ENCODE assay signal across 9 mouse cellular contexts in genomic region chr13:54685174-54685573, GRCm38 (mm10). TPM values are rescaled to one million over a fixed set of nuclear protein-coding genes. Genes with fewer than 3 reads are reported as not detected.
DNase-seq lines count a peak whose midpoint lies in the region; ATAC-seq and TF ChIP-seq lines count a peak whose summit lies in the region.
"Had no signal": no experiment of that assay in that cellular context is flagged by ENCODE, and none has a peak within 500 bp of the region (broad histone marks: within the 10 kb centered on the region; RNA-seq: fewer than 3 reads in every experiment).

No protein-coding gene starts in this region.

- peak overlapping the region in 1 of 2 experiments; percentile 19; a peak in 1 of 4 replicates for H3K27ac ChIP-seq in heart, embryonic 14.5 days (replicated peaks in 1 of 2; ENCODE audit: control insufficient read depth in 1 of 2, insufficient read depth in 1 of 2, low read depth in 2 of 2, low read length in 2 of 2)
- H3K27ac ChIP-seq in stomach, embryonic 16.5 days (ENCODE audit: low read length) = no peak overlapping the region

- peak; percentile 58; the same call in 1 of the 2 replicates for TF ChIP-seq CTCF in brain, embryonic 14.5 days (IDR thresholded peaks at IDR 0.05; ENCODE audit: borderline replicate concordance, extremely low read depth, insufficient read depth, insufficient read length)

- H3K4me1 ChIP-seq in heart, embryonic 14.5 days (ENCODE audit: control insufficient read depth in 2 of 2, insufficient read depth in 2 of 2, low read length in 2 of 2) = peaks cover 21 to 40% of the 10 kb centered on the region in 2 experiments
- H3K4me1 ChIP-seq in stomach, embryonic 16.5 days (ENCODE audit: control insufficient read depth, insufficient read depth, low read length) = peaks cover 22% of the 10 kb centered on the region

- no peak for ATAC-seq in heart, embryonic 14.5 days (ENCODE audit: insufficient number of reproducible peaks, insufficient read depth, low FRiP score, low read depth)
- ATAC-seq in stomach, embryonic 16.5 days (ENCODE audit: insufficient read depth, low FRiP score) = no peak
- ATAC-seq in megakaryocyte progenitor cell, adult 5-6 weeks (replicated peaks; ENCODE audit: poor library complexity) = no peak

- WGBS in heart, embryonic 14.5 days = 48% methylated on average over 2 of the region's 2 CpGs
- WGBS in stomach, embryonic 16.5 days = 36% methylated on average over 2 of the region's 2 CpGs

- H3K4me3 ChIP-seq in heart, embryonic 14.5 days (ENCODE audit: control insufficient read depth in 1 of 2, insufficient read depth in 1 of 2, low read depth in 1 of 2, low read length in 2 of 2) = no peak overlapping the region
- H3K4me3 ChIP-seq in stomach, embryonic 16.5 days (replicated peaks; ENCODE audit: low read length) = no peak overlapping the region

- no peaks in the 10 kb centered on the region for H3K27me3 ChIP-seq in heart, embryonic 14.5 days (ENCODE audit: control insufficient read depth, insufficient read depth, low read length)
- no peaks in the 10 kb centered on the region for H3K27me3 ChIP-seq in stomach, embryonic 16.5 days (ENCODE audit: control insufficient read depth, insufficient read depth, low read length)

- DNase-seq in ovary, postnatal 36 days (ENCODE audit: low spot score) = peak; percentile 51
- no peak for DNase-seq in ovary, adult 18-20 months (ENCODE audit: low spot score)
- peak; percentile 28 for DNase-seq in brain, embryonic 14.5 days (ENCODE audit: low read depth)
- DNase-seq in kidney, postnatal 10 days = peak; percentile 81
- DNase-seq in lung, postnatal 36 days = peak; percentile 64

- peaks cover 41% of the 10 kb centered on the region for H3K36me3 ChIP-seq in heart, embryonic 14.5 days (ENCODE audit: control insufficient read depth, insufficient read depth, low read length)
- H3K36me3 ChIP-seq in stomach, embryonic 16.5 days (ENCODE audit: control insufficient read depth, insufficient read depth, low read length) = peaks cover 19% of the 10 kb centered on the region; the same call in 1 of the 2 replicates

- peak overlapping the region; percentile 88 for H3K4me2 ChIP-seq in heart, embryonic 14.5 days (ENCODE audit: low read length)
- H3K4me2 ChIP-seq in stomach, embryonic 16.5 days (ENCODE audit: low read depth, low read length) = 0 out of 2 replicates have a peak overlapping the region, but pooled peaks have one; percentile 65

- TF ChIP-seq POLR2A in brain, embryonic 14.5 days (IDR thresholded peaks at IDR 0.05; ENCODE audit: borderline replicate concordance, extremely low read depth, insufficient read depth, insufficient read length, poor library complexity, severe bottlenecking) = no peak

- H3K9me3 ChIP-seq in heart, embryonic 14.5 days (ENCODE audit: control insufficient read depth, low read length) = no peaks in the 10 kb centered on the region
- H3K9me3 ChIP-seq in stomach, embryonic 16.5 days (replicated peaks; ENCODE audit: control insufficient read depth, low read length) = no peaks in the 10 kb centered on the region

- H3K9ac ChIP-seq in heart, embryonic 14.5 days (ENCODE audit: low read length) = peak overlapping the region; percentile 52; the same call in 1 of the 2 replicates
- peak overlapping the region; percentile 54; the same call in 1 of the 2 replicates for H3K9ac ChIP-seq in stomach, embryonic 16.5 days (ENCODE audit: low read length)

RNA-seq across cellular contexts. Expression of gene Rnf44, which starts 8.5 kb away (rescaled TPM):
- 197 and 215 TPM in 2 replicates for polyA plus RNA-seq in brain, embryonic 14.5 days (2012; rRNA removed)
- 52.1 and 60.2 TPM in 2 replicates for polyA plus RNA-seq in heart, embryonic 14.5 days (2014; fragmentation: Nextera tagmentation; extraction: Ambion mirVana)
- polyA plus RNA-seq in stomach, embryonic 16.5 days (2015; fragmentation: Nextera tagmentation; extraction: Ambion mirVana) = 52.5 and 56.5 TPM in 2 replicates
- total RNA-seq in megakaryocyte progenitor cell, adult 5-6 weeks (2015) = 47.2 and 49.6 TPM in 2 replicates
- total RNA-seq in megakaryocyte progenitor cell, adult 5-6 weeks (2017) = 16.8 and 19.4 TPM in 2 replicates

RNA-seq across cellular contexts. Expression of gene Cdhr2, which starts 16.1 kb away (rescaled TPM):
- polyA plus RNA-seq in brain, embryonic 14.5 days (2012; rRNA removed) = 0.05 and 0.16 TPM in 2 replicates
- not detected in 2 replicates for polyA plus RNA-seq in heart, embryonic 14.5 days (2014; fragmentation: Nextera tagmentation; extraction: Ambion mirVana)
- 9.6 and 9.9 TPM in 2 replicates for polyA plus RNA-seq in stomach, embryonic 16.5 days (2015; fragmentation: Nextera tagmentation; extraction: Ambion mirVana)
- not detected in 2 replicates for total RNA-seq in megakaryocyte progenitor cell, adult 5-6 weeks (2015)
- total RNA-seq in megakaryocyte progenitor cell, adult 5-6 weeks (2017) = not detected in 2 replicates
- total RNA-seq: neutrophil, adult 5-6 weeks had no signal
